Mouse (Mus musculus) C2C12 (cell line): ENCODE results near the gene Ube2k. TPM values are rescaled to one million over a fixed set of nuclear protein-coding genes. Genes with fewer than 3 reads are reported as not detected.

Experiments used
- H3K27me3 ChIP-seq: one replicate; pipeline ENCODE4 v1.6.1; 2011; ENCODE audit not compliant: control insufficient read depth, insufficient read depth, insufficient read length
- H3K36me3 ChIP-seq: one replicate; pipeline ENCODE4 v1.6.1; 2011; ENCODE audit not compliant: control insufficient read depth, insufficient read depth
- H3K4me3 ChIP-seq: one replicate; pipeline ENCODE4 v1.5.1; 2011; ENCODE audit warnings: mild to moderate bottlenecking, control low read depth; ENCODE audit not compliant: poor library complexity, insufficient read depth, severe bottlenecking
- H3K79me2 ChIP-seq: one replicate; pipeline ENCODE4 v1.6.1; 2011; ENCODE audit not compliant: control insufficient read depth, insufficient read depth
- H3K79me3 ChIP-seq: one replicate; pipeline ENCODE4 v1.6.1; 2011; ENCODE audit warnings: low read depth, control low read depth
- H3ac ChIP-seq: one replicate; pipeline ENCODE3; 2011; ENCODE audit warnings: low read depth; ENCODE audit not compliant: control insufficient read depth, insufficient read length
- CEBPB ChIP-seq: IDR thresholded peaks from one replicate; pipeline ENCODE4 v1.6.1; 2011; ENCODE audit warnings: low read depth, mild to moderate bottlenecking, control low read depth, moderate library complexity
- CTCF ChIP-seq: IDR thresholded peaks from one replicate; pipeline ENCODE4 v1.5.1; 2011; ENCODE audit not compliant: control insufficient read depth, insufficient read depth, insufficient read length
- FOSL1 ChIP-seq: IDR thresholded peaks from one replicate; pipeline ENCODE4 v1.8.0; 2011; ENCODE audit warnings: mild to moderate bottlenecking, low read length; ENCODE audit not compliant: poor library complexity, insufficient read depth, severe bottlenecking
- MAX ChIP-seq: IDR thresholded peaks from one replicate; pipeline ENCODE4 v1.6.1; 2011; ENCODE audit warnings: mild to moderate bottlenecking, control low read depth
- MYOD1 ChIP-seq: IDR thresholded peaks from one replicate; pipeline ENCODE4 v1.6.1; 2011; ENCODE audit warnings: low read depth; ENCODE audit not compliant: control insufficient read depth, insufficient read length
- MYOG ChIP-seq: IDR thresholded peaks from one replicate; pipeline ENCODE4 v1.6.1; 2011; ENCODE audit not compliant: control insufficient read depth, insufficient read length; ENCODE audit errors: extremely low read depth
- USF1 ChIP-seq: IDR thresholded peaks from one replicate; pipeline ENCODE4 v1.6.1; 2011; ENCODE audit warnings: low read depth, mild to moderate bottlenecking, control low read depth, moderate library complexity
- polyA plus RNA-seq: library from polyadenylated mRNA; unstranded; fragments of >200 nt; fragmentation: generic; extraction: Trizol; gene quantifications from one replicate; pipeline ENCODE4 v1.2.1, GENCODE M21; 2012; ENCODE audit warnings: missing spikeins

The Ube2k gene
- polyA plus RNA-seq, 1 experiment: 98.7 TPM

GRCm38 (mm10) chr5:65514635-65515278 lies 22.3 kb upstream of the Ube2k start:
- Histone ChIP-seq H3ac (no peak overlapping the region), H3K79me3 (no peaks in the 10 kb centered on the region), H3K79me2 (no peaks in the 10 kb centered on the region), H3K4me3 (no peak overlapping the region), H3K36me3 (no peaks in the 10 kb centered on the region), H3K27me3 (no peaks in the 10 kb centered on the region)
- TF ChIP-seq USF1 (no peak), CTCF (no peak), FOSL1 (no peak), MYOG (no peak), MAX (no peak), MYOD1 (no peak), CEBPB (no peak)

- TF ChIP-seq MAX (no peak), FOSL1 (no peak), CTCF (no peak), MYOD1 (no peak), CEBPB (no peak), MYOG (no peak), USF1 (no peak)
Measured at GRCm38 (mm10) chr5:65521803-65522202, 15.2 kb upstream of the Ube2k start.

GRCm38 (mm10) chr5:65524831-65525230 lies 12.2 kb upstream of the Ube2k start:
- Histone ChIP-seq H3ac (no peak overlapping the region), H3K27me3 (no peaks in the 10 kb centered on the region), H3K4me3 (no peak overlapping the region), H3K79me3 (no peaks in the 10 kb centered on the region), H3K79me2 (no peaks in the 10 kb centered on the region), H3K36me3 (no peaks in the 10 kb centered on the region)
- TF ChIP-seq CEBPB: no peak
- TF ChIP-seq MYOD1: no peak
- no peak for TF ChIP-seq CTCF
- no peak for TF ChIP-seq MAX
- TF ChIP-seq FOSL1: no peak
- no peak for TF ChIP-seq MYOG
- TF ChIP-seq USF1: no peak

More at GRCm38 (mm10) chr5:65521803-65522202, 15.2 kb upstream of the Ube2k start:
- Histone ChIP-seq H3K36me3 (no peaks in the 10 kb centered on the region), H3K27me3 (no peaks in the 10 kb centered on the region), H3ac (no peak overlapping the region), H3K79me2 (no peaks in the 10 kb centered on the region), H3K79me3 (no peaks in the 10 kb centered on the region), H3K4me3 (no peak overlapping the region)

GRCm38 (mm10) chr5:65525674-65526443 lies 11.2 kb upstream of the Ube2k start:
- TF ChIP-seq FOSL1 (no peak), MAX (no peak), MYOD1 (no peak), CEBPB (no peak), USF1 (no peak), MYOG (no peak), CTCF (no peak)
- H3K4me3 ChIP-seq: no peak overlapping the region
- H3K27me3 ChIP-seq: no peaks in the 10 kb centered on the region
- no peaks in the 10 kb centered on the region for H3K79me3 ChIP-seq
- no peaks in the 10 kb centered on the region for H3K79me2 ChIP-seq
- no peak overlapping the region for H3ac ChIP-seq
- H3K36me3 ChIP-seq: no peaks in the 10 kb centered on the region

GRCm38 (mm10) chr5:65531283-65531682 lies 5.8 kb upstream of the Ube2k start:
- H3K79me2 ChIP-seq: no peaks in the 10 kb centered on the region
- no peaks in the 10 kb centered on the region for H3K36me3 ChIP-seq
- H3K79me3 ChIP-seq: no peaks in the 10 kb centered on the region
- H3K4me3 ChIP-seq: no peak overlapping the region
- TF ChIP-seq CEBPB (no peak), MYOG (no peak), FOSL1 (no peak), MYOD1 (no peak), USF1 (no peak), CTCF (no peak), MAX (no peak)
- no peaks in the 10 kb centered on the region for H3K27me3 ChIP-seq
- H3ac ChIP-seq: no peak overlapping the region

- no peak for TF ChIP-seq MAX
- TF ChIP-seq MYOG: no peak
- TF ChIP-seq CTCF: no peak
- TF ChIP-seq USF1: no peak
- H3K36me3 ChIP-seq: peaks cover 4% of the 10 kb centered on the region
- H3K27me3 ChIP-seq: no peaks in the 10 kb centered on the region
- no peak overlapping the region for H3K4me3 ChIP-seq
- peaks cover 24% of the 10 kb centered on the region for H3K79me2 ChIP-seq
- no peak overlapping the region for H3ac ChIP-seq
- peaks cover 22% of the 10 kb centered on the region for H3K79me3 ChIP-seq
Measured at GRCm38 (mm10) chr5:65534496-65534895, 2.5 kb upstream of the Ube2k start.
